Mouse (Mus musculus): ENCODE measurements around the gene Akr1b3.

The Akr1b3 gene

DNA sequence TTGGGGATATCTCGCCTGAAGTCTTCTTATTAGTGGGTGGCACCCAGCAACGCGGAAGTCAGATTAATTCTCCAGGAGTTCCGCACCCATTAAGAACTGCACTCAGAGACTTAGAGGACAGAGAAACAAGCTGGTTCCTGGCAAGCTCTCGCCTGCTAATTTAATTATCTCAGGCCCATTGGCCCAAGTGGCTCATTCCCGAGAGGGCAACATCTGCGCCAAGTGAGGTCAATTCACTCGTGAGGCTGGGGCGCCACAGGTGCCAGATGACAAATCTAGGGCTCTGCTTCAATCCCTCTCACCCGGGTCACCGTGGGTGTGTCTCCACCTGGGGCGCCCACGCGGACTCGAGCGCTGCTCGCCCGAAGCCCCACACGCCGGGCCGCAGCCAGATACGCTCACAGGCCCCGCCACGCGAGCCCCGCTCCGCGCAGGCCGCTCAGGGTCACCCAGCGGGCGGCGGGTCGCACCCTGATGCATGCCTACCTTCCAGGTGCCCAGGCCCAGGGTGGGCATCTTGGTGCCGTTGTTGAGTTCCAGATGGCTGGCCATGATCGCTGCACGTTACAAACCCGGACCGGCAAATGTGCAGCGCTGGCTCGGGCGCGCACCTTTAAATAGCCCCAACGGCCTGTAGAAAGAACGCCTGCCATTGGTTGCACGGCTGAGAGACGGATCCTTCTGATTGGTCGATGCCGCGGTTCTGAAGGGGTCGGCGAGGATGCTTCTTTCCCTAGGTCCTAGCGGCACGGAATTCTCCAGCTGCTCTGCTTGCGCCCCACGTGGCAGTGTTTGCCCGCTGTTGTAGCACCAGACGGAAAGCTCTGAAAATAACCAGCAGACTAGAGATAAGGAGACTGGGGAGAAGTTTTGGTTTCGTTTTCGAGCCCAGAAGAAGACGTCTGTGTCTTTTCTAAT is at the start of gene Akr1b3:
Gene Akr1b3 (minus strand): TSS at position 625 of the 918 bp plus-strand sequence.
- DNase-seq (ENCODE audit: low read depth, low spot score) = peak; percentile 98

DNA sequence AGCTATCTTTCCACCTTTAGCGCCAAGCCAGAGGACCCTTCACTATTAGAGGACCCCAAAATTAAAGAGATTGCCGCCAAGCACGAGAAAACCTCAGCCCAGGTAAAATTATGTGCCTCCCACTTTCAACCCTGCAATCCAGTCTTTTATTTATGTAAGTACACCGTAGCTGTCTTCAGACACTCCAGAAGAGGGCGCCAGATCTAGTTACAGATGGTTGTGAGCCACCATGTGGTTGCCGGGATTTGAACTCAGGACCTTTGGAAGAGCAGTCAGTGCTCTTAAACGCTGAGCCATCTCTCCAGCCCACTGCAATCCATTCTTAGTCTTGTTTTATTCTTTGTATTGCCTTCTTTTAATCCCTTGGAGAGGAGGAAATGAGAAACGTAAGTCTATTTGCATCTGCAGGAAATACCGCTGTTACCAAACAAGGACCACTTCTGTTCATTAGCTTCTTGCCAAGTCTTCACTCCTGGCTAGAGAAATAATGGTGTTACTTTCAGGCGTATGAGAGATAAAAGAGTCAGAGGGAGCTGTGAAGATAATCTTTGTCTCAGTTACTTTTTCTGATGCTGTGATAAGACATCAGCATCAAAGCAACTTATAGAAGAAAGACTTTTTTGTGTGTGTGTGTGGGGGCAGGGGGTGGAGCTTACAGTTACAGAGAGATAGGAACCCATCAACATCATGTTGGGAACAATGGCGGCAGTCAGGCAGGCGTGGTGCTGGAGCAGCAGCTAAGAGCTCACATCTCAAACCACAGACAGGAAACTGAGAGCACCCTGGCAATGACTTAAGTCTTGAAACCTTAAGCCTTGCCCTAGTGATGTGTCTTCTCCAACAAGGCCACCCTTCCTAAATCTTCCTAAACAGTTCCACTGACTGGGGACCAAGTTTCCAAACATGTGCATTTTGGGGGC is 47.2 kb upstream of the Akr1b3 start:
- DNase-seq (ENCODE audit: low read depth, low spot score) = no peak

DNA sequence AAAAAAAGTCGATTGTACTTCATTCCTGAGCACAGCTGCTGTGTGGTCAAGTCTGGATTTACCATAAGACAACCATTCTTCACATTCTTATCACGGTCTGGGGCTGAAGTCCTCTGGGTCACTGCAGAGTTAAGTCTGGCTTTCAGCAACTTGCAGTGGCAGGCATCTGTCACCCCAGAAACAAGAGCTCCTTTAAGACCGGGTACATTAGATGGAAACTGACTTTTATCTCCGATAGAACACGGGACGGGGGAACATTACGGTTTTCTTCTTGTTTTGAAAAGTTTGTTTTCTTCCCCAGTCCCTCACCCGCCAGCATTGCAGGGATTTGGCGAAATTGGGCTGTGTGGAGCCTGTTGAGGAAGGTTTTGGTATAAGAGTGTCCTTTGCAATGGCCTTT is 38.6 kb upstream of the Akr1b3 start:
- DNase-seq (ENCODE audit: low read depth, low spot score) = no peak

GRCm38 (mm10) chr6:34355349-34355747 is 38.1 kb upstream of the Akr1b3 start:
- no peak for DNase-seq (ENCODE audit: low read depth, low spot score)

- DNase-seq (ENCODE audit: low read depth, low spot score) = no peak
Observed at GRCm38 (mm10) chr6:34354354-34355348, 37.4 kb upstream of the Akr1b3 start.

- no peak for DNase-seq (ENCODE audit: low read depth, low spot score)
Observed at GRCm38 (mm10) chr6:34353658-34354353, 36.5 kb upstream of the Akr1b3 start, which contains the start of gene Akr1b8. Gene Akr1b8 (plus strand): TSS chr6:34354119.

- DNase-seq (ENCODE audit: low read depth, low spot score) = no peak
Observed at GRCm38 (mm10) chr6:34352401-34352800, 35.1 kb upstream of the Akr1b3 start.

DNA sequence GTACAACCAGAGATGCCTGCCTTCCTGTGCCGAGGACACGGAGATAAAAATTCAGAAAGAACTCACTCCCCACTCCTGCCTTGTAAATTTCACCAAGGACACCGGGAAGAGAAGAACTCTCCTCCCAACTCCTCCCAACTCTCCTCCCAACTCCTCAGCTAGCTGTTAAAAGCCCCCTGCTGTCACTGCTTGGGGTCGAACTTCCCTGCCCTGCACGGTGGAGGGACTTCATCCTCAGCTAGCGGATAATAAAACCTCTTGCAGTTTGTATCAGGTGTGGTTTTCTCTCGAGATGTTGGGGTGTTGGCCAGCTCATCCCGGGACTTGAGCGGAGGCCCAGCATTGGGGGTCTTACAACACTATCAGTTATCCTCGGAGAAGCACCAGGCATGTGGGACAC is 34.2 kb upstream of the Akr1b3 start:
- DNase-seq (ENCODE audit: low read depth, low spot score) = peak; percentile 56

DNA sequence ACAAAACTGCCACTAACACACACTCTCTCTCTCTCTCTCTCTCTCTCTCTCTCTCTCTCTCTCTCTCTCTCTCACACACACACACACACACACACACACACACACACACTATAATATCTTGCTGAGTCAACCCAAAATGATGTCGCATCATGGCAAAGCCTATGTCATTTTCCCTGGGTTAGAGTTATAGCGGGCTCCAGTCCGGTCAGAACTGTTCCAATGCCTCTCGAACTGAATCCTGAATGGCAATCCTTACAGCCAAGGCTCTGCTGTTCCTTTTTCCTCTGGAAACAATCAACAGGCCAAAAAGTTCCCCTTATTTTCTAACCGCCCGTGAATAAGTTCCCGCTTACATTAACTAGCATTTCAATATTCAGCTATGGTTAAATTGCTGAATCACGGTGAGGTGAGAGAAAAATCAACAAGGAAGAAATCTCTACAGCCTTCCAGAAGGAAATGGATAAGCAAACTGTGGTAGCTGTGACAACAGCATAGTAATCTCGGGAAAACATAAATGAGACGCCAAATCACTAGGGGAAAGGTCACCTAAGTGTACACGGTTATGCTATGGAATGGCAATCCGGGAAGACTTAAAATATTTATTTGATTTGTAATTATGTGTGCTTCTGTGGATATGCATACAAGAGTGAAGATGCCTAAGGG is 32.9 kb upstream of the Akr1b3 start:
- DNase-seq (ENCODE audit: low read depth, low spot score) = no peak

DNA sequence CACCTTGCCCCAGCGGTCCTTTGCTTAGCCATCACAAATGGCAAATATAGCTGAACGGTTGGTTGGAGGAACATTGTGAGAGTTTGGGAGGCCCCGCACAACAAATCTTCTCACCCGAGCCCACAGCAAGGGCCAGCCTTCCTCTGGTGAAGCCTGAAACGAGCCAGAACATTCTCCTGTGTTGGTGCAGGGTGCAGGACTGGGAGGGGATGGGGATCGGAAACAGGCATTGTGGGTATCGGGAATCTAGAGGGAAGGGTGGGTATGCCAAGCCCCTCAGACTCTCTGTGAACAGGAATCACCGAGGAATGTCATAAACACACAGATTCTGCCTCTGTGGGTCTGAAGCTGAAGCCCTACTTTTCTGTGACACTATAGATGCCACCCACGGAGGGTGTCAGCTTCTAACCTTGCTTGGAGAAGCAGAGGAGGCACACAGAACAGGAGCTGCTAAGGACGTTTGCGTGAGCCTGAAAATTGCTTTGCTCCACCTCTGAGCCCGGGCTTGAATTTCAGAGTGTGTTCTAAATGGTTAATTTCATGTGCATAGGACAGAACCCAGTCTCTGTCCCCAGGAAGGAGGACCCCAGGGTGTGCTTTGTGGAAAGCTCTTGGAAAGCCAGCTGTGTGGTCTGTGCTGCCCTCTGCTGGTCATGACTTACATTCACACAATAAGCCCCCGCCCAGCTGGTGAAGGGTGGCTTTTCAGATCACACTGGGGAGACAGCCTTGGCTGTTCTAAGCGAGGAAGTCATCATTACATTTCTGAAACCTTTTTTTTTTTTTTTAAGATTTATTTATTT is 29.0 kb upstream of the Akr1b3 start:
- DNase-seq (ENCODE audit: low read depth, low spot score) = peak; percentile 92

DNA sequence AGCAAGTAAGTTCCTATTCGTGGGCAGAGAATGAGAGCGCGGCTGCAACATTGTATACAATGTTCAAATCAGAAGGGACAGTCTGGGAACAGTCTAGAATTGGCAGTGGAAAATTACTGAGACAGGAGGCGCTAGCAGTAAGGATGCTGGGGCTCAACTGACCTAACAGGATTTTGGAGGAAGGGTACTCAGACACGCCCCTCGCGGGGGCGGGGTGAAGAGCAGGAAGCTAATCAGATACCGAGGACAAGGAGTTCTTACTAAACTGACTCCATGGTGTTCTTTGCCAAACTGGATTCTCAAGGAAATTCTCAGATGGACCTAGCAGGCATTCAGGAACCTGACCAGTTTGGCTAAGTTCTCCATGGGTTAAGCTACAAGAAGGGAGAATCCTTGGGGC is 27.7 kb upstream of the Akr1b3 start:
- peak; percentile 97 for DNase-seq (ENCODE audit: low read depth, low spot score)

DNA sequence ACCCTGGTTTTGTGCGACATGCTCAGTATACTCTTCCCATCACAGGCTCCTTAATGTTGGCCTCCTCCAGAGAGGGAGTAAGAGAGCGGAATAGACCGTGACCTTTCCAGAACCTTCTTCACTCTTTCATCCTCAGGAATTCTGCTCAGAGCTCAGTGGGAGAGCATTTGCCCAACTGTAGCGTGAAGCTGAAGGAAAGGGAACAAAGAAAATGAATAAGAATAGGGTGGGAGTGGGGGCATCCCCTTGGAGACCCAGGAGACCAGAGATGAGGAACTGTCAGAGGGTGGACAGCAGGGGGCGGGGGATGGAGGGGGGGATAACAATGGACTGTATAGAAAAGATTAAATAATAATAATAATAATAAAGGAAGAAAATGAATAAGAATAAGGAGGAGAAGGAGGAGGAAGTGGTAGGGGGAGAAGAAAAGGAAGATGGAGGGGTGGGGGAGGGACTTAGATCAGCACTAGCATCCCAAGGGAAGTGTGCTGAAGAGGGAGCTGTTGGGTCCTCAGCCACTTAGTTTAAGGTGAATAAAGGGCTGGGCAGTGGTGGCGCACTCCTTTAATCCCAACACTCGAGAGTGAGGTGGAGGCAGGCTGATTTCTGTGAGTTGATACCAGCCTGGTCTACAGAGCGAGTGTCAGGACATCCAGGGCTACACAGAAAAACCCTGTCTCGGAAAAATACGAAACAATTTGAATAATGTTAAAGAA is 27.0 kb upstream of the Akr1b3 start:
- DNase-seq (ENCODE audit: low read depth, low spot score) = peak; percentile 99

- peak; percentile 35 for DNase-seq (ENCODE audit: low read depth, low spot score)
Observed at GRCm38 (mm10) chr6:34343426-34343825, 26.1 kb upstream of the Akr1b3 start.

DNA sequence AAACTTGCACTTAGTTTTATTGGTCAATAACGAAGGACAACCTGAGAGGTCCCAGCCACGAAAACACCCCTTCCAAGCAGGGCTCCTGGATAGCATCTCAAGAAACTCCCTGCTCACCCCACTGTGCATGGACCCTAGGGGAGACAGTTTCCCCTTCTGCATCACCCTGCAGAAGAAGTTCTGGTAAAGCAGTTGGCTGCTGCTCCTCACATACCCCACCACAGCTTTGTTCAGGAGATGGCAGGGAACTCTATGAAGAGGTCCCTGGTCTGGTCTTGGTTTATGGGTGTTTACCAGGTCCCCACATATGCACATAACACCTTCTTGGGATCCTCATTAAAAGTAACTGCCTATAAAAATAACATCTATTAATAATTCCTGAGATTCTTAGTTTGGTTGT is 25.2 kb upstream of the Akr1b3 start:
- no peak for DNase-seq (ENCODE audit: low read depth, low spot score)

DNA sequence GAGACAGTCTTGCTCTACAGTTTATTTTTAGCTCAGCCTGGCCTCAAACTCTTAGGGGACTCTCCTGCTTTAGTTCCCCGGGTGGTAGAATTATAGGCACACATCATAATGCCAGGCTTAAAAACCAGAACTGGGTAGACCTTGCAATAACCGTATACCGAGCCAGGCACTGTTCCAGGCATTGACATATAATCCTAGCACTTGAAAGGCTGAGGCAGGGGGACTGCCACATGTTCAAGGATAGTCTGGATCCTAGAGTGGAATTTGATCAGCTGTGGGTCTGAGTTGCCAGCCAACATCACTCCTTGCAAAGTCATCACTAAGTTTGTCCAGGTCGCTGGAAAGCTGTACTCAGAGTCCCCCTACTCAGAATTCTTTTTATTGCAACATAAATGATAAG is 24.7 kb upstream of the Akr1b3 start:
- DNase-seq (ENCODE audit: low read depth, low spot score) = no peak

GRCm38 (mm10) chr6:34337799-34338198 is 20.5 kb upstream of the Akr1b3 start:
- DNase-seq (ENCODE audit: low read depth, low spot score) = no peak

DNA sequence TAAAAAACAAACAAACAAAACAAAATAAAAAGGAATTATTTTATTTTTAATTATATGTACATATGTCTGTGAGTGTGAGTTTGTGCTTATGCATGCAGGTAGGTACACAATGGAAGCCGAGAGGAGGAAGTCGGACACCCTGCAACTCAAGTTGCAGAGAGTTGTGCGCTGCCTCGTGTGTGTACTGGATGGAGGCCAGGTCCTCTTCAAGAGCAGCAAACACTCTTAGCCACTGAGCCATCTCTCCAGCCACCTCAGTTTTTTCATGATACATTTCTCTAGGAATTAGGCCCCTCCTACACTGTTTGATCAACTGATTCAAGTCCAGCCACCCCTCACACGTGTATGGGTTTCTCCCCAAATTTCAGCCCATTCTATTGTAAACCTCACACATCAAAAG is 17.4 kb upstream of the Akr1b3 start:
- no peak for DNase-seq (ENCODE audit: low read depth, low spot score)

- DNase-seq (ENCODE audit: low read depth, low spot score) = peak; percentile 56
Observed at GRCm38 (mm10) chr6:34331804-34332203, 14.5 kb upstream of the Akr1b3 start.
